Mouse (Mus musculus): ENCODE results near the gene Cerkl.

Gene Cerkl

GRCm38 (mm10) chr2:79442906-79443305 is 13.7 kb downstream of the Cerkl start:
- DNase-seq: no peak

- no peak for DNase-seq
These were observed 14.4 kb downstream of the Cerkl start for GRCm38 (mm10) chr2:79442227-79442626.

- DNase-seq: no peak
These were observed 26.5 kb downstream of the Cerkl start for GRCm38 (mm10) chr2:79430061-79430460.

GRCm38 (mm10) chr2:79429650-79430049 is 26.9 kb downstream of the Cerkl start:
- DNase-seq: no peak

DNA sequence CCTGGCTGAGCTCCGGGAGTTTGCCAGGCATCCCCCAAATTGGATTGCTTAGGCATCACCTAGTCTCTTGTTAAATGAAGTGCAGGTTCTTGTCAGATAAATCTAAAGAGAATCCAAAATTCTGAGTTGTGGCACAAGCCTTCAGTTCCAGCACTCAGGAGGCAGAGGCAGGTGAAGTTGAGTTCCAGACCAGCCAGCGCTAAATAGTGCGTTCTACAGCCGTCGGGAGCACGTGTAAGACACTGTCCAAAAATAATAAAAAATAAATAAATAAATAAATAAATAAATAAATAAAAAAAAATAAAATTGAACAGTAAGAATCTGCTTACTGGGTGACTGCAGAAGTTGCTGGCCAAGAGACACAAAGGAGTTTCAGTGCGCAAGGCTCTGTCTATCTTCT is 27.5 kb downstream of the Cerkl start:
- no peak for DNase-seq

- DNase-seq: peak; percentile 11
These were observed 27.9 kb downstream of the Cerkl start for GRCm38 (mm10) chr2:79428569-79429104.

DNA sequence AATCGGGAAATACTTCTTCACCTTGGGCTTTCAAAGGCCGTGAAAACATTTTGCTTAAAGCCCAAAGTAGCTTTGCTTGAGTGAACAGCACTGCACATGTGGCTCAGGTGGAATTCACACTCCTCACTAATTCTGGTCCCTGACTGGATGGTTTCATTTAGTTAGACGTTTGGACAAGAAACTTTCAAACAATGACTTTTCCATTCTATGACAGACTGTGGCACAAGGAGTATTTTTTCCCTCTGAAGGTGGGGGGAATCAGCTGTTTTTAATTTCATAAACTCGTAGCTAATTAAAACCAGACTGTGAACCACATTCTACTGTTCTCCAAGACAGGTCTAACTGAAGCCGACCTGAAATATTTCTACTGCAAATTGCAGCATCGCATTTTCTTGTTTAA is 28.6 kb downstream of the Cerkl start:
- DNase-seq: no peak

DNA sequence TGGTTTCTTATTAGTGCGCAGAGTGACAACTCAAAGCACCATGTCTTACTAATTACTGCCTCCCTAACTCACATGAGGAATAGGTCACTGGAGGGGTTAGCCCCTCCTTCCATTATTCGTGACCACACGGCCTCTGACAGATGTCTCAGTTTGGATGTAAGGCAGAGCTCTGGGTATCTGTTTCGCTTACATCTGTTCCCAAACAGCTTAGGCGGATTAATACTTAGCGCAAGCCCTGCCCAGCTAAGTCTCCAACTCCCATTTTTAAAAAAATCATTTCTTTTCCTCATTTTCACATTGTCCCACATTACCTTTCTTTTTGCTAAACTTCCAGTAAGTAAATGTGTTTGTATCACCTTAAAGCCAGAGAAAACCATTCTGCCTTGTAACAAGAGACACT is 34.9 kb downstream of the Cerkl start:
- DNase-seq: no peak

DNA sequence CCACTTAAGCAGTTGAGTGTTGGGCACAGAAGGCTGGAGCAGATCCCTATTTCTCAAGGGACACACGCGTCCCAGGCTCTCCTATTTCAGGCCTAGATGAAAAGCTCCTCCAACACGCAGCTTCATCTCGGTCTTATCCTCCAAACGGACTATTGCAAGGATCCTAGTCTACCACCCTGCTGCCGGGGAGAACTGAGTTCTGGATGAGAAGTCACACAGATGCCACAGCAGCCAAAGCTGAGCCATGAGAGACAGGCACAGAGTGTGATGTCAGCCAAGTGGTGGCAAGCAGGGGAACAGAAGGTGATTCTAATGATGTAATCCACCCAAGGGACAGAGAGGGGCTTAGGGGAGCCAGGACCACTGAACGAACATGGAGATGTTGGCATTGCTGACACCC is 42.1 kb downstream of the Cerkl start:
- no peak for DNase-seq

- DNase-seq: no peak
These were observed 45.7 kb downstream of the Cerkl start for GRCm38 (mm10) chr2:79410903-79411255.

DNA sequence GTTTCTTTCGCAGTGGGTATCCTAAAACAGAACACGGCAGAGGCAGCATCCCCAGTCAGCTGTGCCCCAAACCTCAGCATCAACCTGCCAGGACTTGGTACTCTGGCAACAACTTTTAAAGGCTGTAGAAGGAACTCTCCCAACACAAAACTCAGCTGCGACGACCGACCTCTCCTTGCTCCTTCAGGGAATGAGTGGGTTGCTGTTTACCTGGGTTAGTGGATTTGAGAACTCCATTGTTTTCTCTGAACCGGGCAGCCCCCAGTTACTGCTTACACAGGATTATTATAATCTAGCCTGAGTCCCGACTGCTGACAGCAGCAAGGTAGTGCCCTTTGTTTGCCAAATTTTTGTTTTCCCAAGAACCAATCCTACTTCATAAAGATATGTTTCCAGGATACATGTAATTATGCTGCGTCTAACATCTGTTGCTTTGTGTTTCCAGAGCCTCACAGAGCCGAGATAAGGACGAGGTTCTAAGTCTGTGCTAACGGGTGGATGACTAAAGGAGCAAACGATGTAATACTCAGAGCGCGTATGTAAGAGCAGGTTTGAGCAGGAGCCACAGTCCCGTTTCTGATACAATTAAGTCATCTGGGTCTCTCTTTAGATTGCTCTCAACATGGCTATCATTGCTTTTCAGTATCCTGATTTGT is 46.2 kb downstream of the Cerkl start:
- no peak for DNase-seq

DNA sequence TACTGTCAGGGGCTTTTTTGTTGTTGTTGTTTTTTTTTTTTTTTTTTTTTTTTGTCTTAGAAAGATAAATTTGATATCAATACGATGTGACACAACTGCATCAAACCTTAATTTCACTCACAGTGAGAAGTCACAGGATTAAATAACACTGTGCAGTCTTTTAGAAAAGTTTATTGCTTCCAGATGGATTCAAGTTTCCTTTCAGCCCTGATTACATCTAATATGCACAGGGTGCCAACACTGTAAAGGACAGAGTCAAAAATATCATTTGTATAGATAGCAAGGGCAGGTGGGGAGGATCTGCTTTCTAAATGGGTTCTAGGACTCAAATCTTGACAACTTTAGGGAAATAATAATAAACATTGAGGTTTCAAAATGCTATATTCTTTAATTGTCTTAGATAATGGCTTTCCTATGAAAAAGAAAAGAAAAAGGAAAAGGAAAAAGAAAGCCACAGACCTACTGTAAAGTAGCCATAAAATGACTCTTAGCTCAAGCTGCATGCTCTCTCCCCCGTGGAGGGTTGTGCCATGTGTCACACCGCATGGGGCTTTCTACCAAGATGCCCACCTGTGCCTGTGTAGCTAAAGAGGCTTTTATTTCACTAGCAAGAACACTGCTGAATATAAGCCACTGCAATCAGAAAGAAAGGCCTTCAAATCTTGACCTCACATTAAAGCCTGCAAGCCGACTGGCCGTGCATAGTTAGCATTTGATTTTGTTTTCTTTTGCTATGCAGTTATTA is 50.8 kb downstream of the Cerkl start:
- no peak for DNase-seq

- DNase-seq: no peak
These were observed 56.5 kb downstream of the Cerkl start for GRCm38 (mm10) chr2:79400045-79400444.

DNA sequence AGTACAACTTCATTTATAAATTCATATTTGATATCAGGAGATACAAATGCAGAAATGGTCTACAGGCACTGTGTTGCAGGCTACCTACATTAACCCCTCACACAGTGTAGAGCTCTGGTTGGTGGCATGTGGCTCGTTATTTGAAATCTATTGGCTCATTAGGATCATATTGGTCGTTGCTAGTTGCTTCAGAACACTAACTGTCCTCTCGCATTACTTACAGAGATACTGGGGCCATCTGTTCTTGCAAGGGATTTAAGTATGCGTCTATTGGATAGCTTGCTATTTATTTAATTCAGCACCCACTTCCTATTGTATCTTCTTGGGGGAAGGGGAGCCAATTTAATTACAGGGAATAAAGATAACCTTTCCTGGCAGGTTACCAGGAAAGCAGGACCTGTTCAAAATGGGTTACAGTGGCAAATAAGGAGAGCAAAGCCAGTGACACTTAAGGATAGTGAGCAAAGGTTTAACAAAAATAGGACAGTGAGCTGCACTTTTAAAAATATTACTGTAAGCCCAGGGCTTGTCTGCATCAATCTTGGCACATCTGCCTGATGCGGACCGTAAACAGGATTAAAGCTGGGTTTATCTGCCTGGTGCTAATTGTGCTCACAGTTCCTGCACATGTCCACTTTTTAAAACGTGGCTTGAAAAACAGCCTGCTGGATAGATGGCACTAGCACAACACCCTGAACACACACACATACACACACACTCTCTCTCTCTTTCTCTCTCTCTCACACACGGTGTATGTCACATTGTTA is 57.2 kb downstream of the Cerkl start:
- no peak for DNase-seq

GRCm38 (mm10) chr2:79398831-79399230 is 57.8 kb downstream of the Cerkl start:
- no peak for DNase-seq

DNA sequence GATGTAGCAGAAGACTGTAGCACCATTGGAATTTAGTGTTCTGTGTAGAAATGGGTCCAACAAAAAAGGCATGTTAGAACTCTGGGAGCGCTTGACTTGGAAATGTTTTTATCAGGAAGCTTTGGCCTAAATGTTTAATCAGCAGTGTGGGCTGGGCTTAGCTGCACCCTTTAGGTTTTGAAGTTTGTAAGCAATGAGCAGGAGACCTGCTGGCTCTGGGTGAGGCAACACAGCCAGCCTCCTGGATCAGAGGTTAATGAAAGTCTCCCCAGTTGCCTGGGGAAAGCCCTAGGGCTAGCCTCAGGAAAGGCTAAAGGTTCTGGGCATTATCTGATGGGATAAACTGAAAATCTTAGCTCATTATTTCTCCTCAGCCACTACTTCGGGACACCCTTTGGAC is 58.2 kb downstream of the Cerkl start:
- no peak for DNase-seq

DNA sequence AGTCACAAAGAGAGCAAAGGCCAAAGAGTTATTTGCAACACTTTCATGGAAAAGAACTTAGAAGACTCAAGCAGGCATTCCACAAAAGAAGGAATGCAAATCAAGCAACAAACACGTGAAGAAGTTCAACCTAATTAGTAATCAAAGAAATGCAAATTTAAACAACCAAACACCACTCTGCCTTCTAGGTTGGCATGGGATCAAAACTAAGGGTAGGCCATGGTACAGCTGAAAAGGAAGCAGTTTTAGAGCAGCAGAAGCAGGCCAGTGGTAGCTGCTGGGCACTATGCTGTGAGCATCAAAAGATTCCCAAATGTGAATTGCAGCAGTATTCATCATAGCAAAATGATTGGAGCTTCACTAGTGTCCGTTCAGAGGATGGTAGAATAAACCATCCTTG is 59.5 kb downstream of the Cerkl start:
- no peak for DNase-seq

GRCm38 (mm10) chr2:79379087-79380041 is 77.2 kb downstream of the Cerkl start:
- no peak for DNase-seq

GRCm38 (mm10) chr2:79378346-79379086 is 78.1 kb downstream of the Cerkl start:
- DNase-seq: no peak

DNA sequence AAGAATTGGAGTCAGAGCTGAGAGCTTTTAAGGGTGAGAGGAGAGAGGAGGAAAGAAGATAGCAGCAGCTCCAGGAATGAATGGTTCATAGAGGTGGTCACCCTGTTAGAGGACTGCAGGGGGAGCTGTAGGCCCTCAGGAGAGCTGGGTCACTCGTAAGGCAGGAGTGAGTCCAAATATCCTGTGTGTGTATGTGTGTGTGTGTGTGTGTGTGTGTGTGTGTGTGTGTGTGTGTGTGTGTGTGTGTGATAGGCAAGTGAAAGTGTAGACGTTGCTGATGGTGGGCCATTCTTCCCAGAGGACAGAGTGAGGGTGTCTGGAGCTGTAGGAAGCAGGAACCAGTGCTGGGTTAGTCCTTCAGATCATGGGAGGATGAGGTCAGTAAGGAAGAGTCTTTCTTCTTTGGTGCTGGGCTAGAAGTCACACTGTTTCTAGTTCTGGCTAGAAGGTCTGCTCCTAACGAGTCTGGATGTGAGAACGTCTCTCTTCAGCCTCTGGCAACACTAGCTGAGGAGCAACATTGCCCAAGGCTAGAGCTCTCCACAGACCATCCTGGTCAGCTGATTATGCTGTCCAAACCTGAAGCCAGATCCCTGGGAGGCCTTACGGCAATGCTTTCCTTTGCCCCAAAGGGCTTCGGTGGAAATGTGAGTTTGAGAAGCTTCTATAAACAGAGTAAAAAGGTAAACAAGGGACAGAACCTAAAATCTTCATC is 83.9 kb downstream of the Cerkl start:
- DNase-seq: peak; percentile 15

DNA sequence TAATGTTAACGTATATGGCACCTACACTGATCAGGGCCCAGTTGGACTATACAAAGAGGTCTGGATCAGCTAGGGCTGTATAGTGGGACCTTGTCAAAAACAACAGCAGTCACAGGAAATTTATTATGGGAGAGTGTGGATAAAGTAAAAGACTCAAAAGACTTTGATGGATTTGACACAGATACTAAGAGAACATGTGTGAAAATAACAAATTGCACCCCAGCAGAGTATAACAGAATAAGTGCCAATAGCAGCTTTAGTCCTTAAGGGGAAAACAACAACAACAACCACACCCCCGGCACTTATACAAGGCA is 84.5 kb downstream of the Cerkl start:
- no peak for DNase-seq
